Mouse (Mus musculus): Measurements from ENCODE around the gene Pld5.

GRCm38 (mm10) chr1:176134379-176134778 lies 140.7 kb downstream of the Pld5 start:
- TF ChIP-seq EP300 (optimal IDR thresholded peaks at IDR 0.05) (no peak), CTCF (IDR thresholded peaks at IDR 0.05; ENCODE audit: low read depth) (no peak)

Measured in stomach, postnatal 0 days (tissue).